Mouse (Mus musculus): ENCODE results near the gene Smc1b.
"Not testable (repeated sequence)": the region's sequence is repeated elsewhere in the genome, so short reads cannot be mapped to it uniquely, and the experiment has no call there.

Smc1b gene

DNA sequence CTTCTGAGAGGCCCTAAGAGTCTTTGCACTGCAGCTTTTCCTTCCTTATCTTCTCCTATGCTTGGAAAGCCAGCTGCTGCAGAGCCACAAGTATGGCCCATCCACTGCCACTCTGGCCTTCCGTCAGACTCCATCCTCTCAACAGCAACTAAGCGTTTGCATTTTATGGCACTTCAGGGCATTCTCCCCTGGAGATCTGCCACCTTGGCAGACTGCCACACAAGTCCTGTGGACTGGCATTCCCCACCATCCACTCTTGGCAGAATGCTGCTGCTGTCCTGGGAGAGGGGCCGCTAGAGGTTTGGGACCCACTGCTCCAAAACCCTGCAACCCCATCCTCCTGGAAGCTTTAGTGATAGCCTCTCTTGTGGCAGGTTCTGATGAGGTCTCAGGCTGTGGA, 99.9 kb downstream of the Smc1b start:
- in situ Hi-C loops (cut with MboI; ENCODE audit: unreplicated experiment in 2 of 2), result no loop called here

DNA sequence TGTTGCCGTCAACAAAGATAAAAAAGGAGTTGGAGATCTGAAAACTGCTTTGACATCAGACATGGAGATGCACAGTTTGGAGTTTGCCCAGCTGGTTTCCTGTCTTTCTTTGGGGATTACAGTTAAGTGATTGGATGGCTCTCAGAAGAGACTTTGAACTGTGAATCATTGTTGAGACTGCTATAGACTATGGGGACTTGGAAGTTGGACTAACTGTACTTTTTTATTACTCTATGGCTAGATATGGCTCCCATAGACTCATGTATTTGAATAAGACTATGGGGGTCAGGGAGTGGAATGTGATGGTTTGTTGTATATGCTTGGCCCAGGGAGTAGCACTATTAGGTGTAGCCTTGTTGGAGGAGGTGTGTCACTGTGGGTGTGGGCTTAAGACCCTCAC, 101.1 kb downstream of the Smc1b start:
- in situ Hi-C loops (cut with MboI; ENCODE audit: unreplicated experiment in 2 of 2), result not testable (repeated sequence)

DNA sequence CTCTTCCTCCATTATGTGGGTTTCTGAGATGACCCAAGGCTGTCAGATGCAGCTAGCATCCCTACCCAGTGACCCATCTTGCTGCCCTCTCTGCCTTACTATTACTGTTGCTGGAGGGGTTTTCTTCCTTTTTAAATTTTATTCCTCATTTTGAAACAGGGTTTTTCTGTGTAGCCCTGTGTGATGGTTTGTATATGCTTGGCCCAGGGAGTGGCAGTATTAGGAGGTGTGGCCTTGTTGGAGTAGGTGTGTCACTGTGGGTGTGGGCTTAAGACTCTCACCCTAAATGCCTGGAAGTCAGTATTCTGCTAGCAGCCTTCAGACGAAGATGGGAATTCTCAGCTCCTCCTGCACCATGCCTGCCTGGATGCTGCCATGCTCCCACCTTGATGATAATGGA, 103.1 kb downstream of the Smc1b start, which contains the start of gene Fam118a:
Gene Fam118a (plus strand): TSS at position 301 of the 400 bp plus-strand sequence.
- in situ Hi-C loops (cut with MboI; ENCODE audit: unreplicated experiment in 2 of 2), result not testable (repeated sequence)

DNA sequence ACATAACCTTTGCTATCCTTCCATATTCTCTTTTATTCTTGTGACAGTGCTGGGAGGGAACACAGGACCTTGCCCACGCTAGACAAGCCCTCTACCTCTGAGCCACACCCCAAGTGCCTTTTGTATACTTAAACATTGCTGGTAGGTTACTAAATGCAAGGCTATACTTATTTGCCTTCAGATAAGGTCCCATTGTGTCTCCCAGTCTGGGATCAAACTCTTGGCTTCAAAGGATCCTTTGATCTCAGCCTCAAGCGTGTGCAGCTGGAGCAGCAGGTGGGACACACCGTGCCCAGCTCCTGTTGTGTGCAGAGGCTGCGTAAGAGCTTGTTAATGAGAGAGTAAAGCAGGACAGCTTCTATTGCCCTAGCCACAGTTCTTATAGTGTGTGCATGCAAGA, 104.0 kb downstream of the Smc1b start:
- in situ Hi-C loops (cut with MboI; ENCODE audit: unreplicated experiment in 2 of 2), result no loop called here

DNA sequence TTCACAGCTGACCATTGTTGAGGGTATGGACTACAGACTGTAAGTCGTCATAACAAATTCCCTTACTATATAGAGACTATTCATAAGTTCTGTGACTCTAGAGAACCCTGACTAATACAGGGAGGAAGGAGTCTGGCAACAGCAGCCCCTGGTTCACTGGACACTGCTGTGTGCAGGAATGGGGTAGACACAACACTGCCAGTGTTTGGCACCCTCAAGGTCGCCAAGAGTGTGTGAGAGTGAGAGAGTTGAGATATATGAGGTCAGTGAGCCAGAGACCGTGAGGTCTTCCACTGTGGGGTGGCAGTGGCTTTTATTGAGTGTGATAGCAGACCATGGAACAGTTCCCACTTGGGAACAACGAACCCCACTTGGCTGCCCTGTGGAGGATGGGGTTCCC, 105.6 kb downstream of the Smc1b start:
- in situ Hi-C loops (cut with MboI; ENCODE audit: unreplicated experiment in 2 of 2), result no loop called here

DNA sequence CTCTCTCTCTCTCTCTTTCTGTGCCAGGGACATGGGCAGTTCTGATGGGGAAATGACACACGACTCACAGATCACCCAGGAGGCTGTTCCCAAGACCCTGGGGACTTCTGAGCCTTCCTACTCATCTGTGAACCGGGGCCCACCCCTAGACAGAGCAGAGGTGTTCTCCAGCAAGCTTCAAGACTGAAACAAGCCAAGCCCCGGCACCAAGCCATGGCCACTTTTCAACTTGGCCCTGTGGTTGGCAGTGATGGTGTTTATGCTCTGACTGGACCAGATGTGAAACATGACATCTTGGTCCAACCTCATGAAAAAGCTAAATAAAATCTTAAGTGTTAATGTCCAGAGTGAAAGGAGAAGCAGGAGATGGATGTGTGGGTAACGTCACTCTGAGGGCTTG, 109.6 kb downstream of the Smc1b start:
- in situ Hi-C loops (cut with MboI; ENCODE audit: unreplicated experiment in 2 of 2), result no loop called here

DNA sequence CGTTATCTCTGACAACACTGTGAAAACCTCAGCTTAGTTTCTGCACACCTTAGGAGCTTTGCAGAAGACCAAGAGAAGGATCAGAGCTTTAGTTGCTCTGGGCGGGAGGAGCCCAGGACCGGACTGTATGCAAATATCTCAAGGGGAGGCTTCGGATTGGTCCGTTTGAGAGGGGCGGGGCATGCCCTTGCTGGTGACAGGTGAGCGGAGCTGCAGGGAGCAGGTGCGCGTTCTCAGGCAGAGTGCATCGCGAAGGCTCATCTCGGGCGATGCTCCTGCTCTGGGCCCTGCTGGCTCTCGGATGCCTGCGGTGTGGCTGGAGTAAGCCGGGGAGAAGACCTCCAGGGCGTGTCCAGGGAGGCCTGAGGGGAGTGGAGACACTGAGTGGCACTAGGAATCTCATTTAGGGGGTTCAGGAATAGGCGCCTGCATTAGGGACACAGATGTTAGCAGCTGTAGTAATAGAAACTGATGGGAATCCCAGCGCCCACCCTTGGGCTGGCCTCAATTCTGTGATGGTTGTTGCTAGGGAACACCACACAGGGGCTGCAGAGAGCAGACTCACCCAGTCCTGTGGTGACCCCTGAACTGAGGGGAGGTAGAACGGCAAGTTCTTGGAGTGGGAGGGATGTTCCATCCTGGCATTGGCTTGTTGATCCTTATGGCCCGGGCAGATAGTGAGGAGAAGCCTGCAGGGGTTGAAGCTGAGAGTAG, 114.7 kb downstream of the Smc1b start, which contains the start of gene Upk3a:
Gene Upk3a (plus strand): TSS at position 191 of the 714 bp plus-strand sequence.
- in situ Hi-C loops (cut with MboI; ENCODE audit: unreplicated experiment in 2 of 2), result no loop called here

DNA sequence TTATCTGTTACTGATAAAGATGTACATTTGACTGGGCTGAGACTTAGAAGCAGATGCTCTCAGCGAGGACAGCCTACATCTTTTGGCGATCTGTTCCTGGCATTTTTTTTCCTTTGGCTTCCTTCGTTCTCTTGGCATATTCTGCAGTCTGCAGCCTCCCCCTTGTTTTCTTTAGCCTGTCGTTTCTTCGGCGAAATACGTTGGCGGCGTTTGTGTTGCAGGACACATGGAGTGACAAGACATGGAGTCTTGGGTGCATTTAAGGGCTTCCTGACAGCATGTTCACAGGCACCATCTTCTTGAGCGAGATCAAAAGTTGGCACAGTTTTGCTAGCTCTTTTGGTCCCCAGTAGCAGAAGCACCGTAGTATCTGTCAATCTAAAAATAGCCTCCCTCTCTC, 116.0 kb downstream of the Smc1b start:
- in situ Hi-C loops (cut with MboI; ENCODE audit: unreplicated experiment in 2 of 2), result no loop called here

Measured in v-Abl transformed pro-B cells (cell line).